Mouse (Mus musculus) inflammation-experienced regulatory T-cells, adult 16 weeks (primary cell): ENCODE results near the gene Clec3a. TPM values are rescaled to one million over a fixed set of nuclear protein-coding genes. Genes with fewer than 3 reads are reported as not detected.

ENCODE experiments used
- polyA plus RNA-seq: library from polyadenylated mRNA; unstranded; fragments of 100-300 nt; shearing (Covaris generic); gene quantifications from one replicate; pipeline ENCODE4 v1.2.1, GENCODE M21; 2017

Gene Clec3a
- not detected for polyA plus RNA-seq

DNA sequence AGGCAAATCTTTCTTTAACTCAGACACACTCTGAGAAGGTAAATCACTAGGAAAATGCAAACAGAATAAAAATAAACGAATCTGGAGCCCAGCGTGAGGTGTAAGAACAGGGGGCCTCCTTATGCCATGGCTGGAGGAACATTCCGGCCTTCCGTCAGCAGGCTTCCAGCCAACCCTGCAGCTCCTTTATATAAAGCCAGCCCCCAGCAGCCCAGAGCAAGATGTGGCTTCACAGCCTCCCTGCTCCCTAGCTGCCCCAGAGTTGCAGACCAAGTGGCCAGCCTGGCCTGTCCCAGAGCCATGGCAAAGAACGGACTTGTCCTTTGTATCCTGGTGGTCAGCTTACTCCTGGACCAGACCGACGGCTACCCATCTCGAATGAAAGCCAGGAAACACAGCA is at the start of gene Clec3a:
Gene Clec3a (plus strand): TSS at position 301 of the 400 bp plus-strand sequence.

DNA sequence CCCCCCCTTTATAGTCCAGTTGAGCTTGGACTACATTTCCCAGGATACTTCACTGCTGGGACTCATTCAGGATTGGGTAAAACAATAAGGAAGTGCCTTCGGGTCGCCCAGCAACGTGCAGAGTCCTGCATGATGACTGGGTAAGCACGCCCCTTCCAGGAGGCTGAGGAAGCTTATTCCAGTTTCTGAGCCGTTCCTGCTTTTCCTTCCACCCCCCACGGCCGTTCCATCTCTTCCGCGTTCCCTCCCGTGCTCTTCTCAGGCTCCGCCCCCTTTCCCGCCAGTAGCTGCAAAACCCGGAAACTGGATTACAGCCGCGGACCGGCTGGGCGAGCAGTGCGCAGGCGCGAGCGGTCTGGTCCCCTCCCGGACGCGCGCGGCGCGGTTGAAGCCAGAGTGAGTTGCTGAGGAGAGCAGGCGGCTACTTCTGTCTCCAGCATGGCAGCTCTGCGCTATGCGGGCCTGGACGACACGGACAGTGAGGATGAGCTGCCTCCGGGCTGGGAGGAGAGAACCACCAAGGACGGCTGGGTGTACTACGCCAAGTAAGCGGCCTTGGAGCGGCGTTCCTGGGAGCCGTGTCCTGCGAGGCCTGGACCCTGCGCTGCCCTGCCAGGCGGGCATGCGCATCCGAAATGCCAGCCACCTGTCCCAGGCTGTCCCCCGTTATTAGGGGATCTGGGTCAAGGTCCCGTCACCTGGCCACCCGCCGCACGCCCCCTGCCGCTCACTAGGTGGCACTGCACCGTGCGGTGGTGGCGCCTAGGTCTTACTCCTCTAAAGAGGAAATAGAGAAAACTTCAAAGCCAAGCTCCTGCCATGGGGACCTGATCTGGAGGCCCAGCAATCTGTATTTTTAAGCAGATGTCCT is 21.7 kb downstream of the Clec3a start, which contains the start of gene Wwox:
Gene Wwox (plus strand): TSS at position 322 of the 871 bp plus-strand sequence.

Other genes starting within 250 kb of the Clec3a start
- 0.21 TPM for gene Vat1l, start 212.5 kb upstream of the Clec3a start, polyA plus RNA-seq
- gene Wwox, start 21.6 kb downstream of the Clec3a start, polyA plus RNA-seq: 10.1 TPM